Mouse (Mus musculus): ENCODE data around the gene AI481877. TPM values are rescaled to one million over a fixed set of nuclear protein-coding genes. Genes with fewer than 3 reads are reported as not detected.

Gene AI481877
- total RNA-seq, 2 experiments from 2014 or later: 0.15 TPM; not detected in 1

DNA sequence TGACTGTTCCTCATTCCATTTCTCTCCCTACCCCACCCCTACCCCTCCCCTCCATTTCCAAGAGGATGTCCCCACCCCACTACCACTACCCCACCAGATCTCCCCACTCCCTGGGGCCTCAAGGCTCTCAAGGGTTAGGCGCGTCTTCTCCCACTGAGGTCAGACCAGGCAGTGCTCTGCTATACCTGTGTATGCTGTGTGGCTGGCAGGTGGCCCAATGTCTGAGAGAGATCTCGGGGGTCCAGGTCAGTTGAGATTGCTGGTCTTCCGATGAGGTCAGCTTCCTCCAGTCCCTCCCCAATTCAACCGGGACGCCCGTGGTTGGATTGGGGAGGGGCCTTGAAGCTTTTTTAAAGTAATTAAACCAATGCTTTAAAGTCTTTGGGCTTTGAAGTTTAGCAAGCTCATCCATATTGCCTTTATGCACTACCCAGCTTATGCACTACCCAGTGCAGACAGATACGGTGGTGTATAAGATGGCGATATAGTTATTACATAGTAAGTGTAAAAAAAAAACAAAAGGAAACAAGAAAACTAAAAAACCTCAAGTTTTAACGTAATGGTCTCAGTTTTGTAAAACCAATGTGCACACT, 104.4 kb downstream of the AI481877 start:
- DNase-seq: peak; percentile 12

DNA sequence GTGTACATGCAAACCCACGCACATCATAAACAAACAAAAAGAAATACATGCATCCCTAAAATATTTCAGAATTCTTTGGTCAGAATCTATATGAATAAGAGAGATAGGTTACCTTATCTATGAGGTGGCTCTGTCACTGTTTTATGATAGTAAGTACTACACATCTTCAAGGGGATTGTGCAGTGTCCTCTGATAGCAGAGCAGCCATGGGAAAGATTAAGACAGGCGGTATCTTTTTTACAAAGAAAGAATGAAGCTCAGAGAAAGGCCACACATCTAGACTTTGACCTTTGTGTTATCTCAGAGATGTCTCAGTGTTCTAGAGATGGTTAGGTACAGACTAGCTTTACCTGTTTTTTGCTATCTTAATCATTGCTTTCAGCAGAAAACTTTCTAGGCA, 121.9 kb downstream of the AI481877 start:
- no peak for DNase-seq

DNA sequence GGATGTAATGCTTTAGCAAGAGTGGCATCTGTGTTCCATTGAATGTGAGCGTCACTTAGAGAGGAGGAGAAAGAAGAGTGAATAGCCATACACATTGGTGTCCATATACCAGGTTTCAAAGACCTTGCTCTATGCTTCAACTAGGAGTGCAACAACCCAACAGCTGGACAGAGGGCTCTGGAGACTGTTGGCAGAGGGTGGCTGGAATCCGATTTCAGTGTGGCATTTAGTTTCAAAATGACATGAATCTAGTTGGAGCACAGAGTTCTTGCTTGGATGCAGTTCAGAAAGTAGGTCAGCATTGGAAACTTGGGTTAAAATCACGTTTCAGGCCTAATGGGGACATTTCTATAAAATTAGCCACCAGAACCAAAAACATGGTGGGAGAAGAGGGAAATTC, 123.6 kb downstream of the AI481877 start:
- no peak for DNase-seq

DNA sequence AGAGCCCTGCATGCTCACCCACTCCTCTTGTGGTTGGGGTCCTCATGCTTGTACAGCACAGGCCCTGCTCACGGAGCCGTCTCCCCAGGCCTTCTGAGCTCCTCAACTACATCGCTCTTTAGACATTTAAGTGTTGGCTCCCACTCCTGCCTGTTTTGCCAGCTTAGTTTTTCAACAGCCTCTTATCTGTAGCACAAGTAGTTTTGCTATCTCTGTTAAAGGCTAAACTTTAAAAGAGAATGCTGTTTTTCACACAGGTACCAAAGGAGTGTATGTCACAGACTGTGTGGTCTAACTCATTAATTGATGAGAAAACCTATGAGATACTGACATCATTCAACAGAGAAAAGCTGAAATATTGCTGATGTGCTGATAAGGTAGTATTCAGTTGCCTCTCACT, 127.3 kb downstream of the AI481877 start:
- no peak for DNase-seq

DNA sequence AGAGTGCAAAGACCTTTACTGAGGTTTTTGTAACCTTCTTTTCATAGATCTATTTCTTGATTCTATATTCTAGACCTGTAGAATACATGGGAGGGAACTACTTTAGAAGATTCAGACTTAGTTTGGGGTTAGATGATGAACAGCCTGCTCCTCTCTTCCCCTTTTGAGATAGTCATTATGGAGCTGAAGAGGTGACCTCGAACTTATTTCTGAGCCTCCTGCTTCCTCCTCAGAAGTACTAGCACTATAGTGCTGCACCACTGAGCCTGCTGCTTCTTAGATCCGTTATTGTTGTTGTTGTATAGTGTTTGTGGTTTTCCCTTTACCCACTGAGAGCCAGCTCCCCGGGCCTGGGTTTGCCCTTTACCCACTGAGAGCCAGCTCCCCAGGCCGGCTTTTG, 129.1 kb downstream of the AI481877 start:
- DNase-seq: no peak

DNA sequence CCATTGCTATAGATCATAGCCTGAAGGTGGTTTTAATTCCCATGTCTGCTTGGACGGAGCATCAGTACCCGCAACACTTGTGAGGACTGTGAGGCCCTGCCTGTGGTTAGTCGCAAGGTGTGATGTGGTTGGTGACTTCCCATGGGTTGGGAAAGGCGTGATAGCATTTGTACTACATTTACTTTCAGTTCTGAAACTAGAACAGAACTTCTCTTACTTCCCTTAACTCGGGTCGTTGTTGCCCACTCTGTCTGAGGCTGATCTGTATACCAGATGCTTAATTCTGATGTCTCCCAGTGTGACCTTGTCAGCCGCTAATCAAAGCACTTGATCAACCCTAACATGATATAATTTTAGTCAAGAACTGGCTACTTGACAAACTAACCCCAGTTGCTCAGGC, 129.6 kb downstream of the AI481877 start:
- DNase-seq: no peak

DNA sequence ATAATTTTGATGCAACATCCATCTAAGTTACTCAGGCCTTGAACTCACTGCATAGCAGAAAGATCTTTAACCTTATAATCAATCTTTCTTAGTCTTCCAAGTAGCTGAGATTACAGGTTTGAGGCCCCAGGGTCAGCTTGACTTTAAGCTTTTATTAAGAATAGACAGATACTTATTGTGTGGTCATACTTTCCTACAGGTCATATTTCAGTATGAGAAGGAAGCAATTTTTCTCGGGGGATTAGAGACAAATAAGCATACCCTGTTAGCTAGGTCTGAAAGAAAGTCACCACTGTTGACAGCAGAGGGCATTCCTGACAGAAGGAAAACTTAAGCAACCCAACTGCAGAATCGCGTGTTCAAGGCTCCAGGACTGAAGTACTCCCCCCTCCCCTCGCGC, 130.8 kb downstream of the AI481877 start:
- no peak for DNase-seq

DNA sequence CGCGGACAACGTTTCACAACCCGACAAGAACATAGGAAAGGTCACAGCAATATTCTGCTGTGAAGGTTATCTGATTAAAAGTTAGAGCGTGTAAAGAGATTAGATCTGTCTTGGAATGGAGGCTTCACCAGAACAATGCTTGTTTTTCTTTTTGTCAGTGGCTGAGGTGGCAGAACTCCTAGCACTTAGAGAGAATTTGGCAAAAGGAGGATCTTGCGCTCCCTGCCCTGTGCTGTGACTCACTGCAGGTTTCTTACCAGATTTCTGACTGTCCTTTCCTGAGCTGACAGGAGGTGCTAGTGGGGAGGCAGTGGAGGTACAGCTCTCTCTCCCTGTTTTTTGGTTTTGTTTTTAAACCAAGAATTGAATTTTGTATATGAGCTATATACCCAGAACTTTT, 131.8 kb downstream of the AI481877 start:
- DNase-seq: peak; percentile 29

DNA sequence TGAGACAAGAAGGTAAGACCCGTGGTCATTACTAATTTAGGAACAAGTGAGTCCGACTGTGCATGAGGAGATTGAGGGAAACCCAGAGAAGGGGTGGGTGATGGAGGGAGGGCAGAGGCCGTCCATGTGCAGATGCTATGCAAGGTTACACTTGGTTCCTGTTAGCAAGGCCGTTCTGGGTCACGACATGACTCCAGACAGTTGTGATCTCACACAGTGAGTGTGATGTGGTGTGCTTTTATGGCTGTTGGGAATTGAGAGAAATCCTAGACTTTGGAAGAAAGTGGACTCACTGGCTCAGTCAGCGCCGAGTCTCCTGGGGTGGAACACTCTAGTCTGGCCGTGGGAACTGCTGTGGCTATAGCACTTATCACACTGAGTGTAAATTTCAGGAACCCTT, 132.6 kb downstream of the AI481877 start:
- DNase-seq: no peak

DNA sequence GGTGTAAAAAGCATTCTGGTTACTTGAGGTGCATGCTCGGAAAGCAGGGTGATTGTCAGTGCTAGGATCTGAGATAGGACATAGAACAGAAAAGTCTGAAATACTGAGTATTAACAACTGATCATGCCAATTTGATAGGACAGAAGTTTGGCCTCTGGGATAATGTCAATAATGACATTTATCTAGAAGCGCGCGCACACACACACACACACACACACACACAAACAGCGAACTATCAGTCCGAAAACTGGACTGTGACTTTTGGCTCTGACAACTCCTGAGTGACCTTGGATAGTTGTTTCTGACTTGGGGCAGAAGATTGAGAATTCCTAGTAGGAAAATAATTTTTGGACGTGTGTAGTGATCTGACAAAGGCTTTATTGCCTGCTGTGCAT, 135.0 kb downstream of the AI481877 start:
- peak; percentile 36 for DNase-seq

DNA sequence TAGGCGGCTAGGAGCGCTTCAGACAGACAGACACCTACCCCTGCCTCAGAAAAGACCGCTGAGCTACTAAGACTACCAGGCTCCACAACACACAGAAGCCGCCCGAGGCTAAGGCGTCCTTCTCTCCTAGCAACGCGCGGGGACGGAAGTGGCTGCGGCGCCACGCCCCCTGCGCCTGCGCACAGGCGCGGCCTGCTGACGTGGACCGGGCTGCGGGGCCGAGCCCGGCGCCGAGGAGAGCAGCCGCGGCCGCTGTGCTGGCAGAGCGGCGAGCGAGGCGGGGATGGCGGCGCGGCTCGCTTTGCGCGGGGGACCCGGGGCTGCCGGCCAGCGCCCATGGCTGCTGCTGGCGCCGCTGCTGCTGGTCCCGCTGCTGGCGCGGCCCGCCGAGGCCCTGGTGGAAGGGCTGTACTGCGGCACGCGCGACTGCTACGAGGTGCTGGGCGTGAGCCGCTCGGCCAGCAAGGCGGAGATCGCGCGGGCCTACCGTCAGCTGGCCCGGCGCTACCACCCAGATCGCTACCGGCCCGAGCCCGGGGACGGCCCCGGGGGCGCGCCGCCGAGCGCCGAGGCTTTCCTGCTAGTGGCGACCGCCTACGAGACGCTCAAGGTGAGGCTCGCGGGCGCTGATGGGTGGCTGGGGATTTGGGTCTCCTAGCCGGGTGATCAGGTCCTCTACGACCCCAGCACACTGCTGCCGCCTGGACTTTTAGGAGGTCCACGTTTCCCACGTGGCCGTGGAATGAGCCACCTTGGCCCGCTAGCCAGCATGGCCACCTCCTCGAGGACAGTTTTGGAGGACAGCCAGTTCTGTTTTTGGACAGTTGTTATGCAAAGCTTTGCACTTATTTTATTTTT, 135.6 kb downstream of the AI481877 start, which contains the start of gene Gm20503:
TSS of gene Gm20503 (plus strand) at position 263 of the 858 bp plus-strand sequence.
- DNase-seq: peak; percentile 96

DNA sequence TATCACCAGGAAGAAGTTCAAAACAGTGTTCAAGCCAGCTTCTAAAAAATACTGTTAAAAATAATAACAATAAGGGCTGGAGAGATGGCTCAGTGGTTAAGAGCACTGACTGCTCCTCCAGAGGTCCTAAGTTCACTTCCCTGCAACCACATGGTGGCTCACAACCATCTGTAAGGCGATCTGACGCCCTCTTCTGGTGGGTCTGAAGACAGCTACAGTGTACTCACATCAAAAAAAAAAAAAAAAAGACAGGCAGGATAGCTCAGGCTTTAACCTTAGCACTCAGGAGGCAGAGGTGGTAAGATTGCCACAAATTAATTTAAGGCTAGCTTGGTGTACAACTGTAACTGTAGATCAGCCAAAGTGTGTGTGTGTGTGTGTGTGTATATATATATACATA, 138.2 kb downstream of the AI481877 start:
- peak; percentile 47 for DNase-seq

DNA sequence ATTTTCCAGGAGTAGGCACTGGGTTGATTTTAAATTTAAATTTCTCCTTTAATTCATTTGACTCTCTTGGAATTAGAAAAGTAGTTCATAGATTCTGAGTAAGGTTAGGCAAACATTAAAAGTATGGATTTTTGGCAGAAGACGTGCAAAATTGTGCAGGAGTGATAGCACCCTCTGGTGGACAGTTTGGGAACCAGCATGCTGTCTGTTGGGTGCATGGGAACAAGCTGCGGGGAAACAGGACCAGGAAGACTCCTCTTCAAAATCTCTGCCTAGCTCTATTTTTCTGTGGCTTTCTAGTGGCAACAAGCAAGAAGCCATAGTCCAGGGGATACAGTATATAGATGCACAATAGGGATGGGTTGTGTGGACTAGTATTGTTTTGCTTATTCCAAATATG, 139.1 kb downstream of the AI481877 start:
- peak; percentile 83 for DNase-seq

DNA sequence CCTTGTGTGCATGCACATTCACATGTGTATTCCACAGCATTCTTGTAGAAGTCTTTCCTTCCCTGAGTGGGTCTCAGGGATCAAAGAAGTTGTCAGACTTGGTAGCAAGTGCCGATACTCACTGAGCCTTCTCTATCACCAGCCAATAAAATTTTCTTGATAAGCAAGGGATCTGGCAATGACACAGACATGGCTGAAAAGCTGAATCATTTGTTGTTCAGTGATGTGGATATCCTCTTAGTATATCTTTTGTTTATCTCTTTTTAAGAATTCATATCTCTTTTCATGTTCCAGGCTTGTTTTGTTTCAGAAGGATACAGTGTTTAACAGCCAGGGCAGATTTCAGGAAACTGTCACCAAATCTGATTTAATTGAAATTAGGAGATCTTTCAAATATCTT, 140.1 kb downstream of the AI481877 start:
- no peak for DNase-seq

DNA sequence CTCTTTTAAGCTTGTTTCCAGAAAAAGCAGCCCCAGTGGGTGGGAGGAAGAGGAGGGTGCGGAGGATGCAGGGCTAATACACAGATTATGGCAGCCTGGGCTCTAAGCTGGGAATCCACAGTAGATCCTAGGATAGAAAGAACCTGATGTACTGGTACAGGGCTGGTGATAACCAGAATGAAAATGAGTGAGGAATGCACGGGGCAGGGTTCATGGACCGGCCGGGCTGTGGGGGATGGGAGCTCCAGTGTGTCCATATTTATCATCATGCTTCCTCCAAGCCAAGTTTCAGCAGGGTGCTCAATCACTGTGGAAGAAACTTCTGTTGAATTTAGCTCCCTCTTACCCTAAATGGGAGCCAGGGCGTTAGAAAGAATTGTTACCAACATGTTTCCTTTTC, 141.7 kb downstream of the AI481877 start:
- DNase-seq: peak; percentile 34

DNA sequence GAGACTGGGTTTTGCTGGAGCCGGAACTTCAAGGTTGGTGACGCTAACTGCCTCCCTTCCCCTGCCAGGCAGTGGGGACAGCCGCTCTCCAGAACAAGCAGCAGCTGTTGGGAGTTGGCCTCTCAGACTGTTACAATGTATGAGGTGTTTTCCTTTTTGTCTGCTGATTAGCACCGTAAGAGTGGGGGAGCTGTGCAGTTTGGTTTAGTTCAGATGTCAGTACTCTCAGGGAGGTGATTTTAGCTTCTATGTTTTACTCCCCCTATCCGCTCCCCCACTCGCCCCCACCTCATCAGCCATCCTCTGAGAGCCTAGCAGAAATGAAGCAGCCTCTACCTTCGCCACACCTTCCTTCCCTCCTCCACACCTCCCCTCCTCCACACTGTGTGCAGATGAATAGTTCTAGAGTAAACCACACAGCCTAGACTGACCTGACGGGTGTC, 143.5 kb downstream of the AI481877 start:
- peak; percentile 33 for DNase-seq

DNA sequence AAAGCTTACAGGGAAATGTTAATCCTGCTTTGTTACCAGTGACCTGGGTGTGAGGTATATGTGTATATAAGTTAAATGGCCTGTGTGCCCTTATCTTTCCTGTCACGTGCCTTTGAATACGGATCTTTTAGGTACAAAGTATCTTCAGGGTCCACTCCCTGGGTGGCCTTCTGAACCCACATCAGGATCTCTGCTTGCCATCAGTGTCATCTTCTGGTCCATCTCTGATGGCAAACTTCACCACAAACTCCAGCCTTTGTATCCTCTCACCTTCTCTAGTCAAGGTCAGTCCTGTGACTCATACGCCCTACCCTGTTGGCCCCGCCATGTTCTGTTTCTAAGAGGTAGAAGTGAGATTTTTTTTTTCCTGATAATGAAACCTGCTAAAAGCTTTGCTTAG, 144.0 kb downstream of the AI481877 start, which contains the start of gene Dnajc25:
TSS of gene Dnajc25 (plus strand) at position 301 of the 400 bp plus-strand sequence.
- DNase-seq: no peak

Other genes with a start within 250 kb of the AI481877 start
- gene Ecpas, start 226.2 kb downstream of the AI481877 start, total RNA-seq (2021): 100 to 1,000 TPM; 125 to 144 TPM
- gene Zkscan16, start 195.4 kb downstream of the AI481877 start, total RNA-seq (2021): 1 to 10 TPM; 2.1 to 2.9 TPM
- 10 to 100 TPM; 15.9 to 16.9 TPM for gene Ptgr1, start 151.9 kb downstream of the AI481877 start, total RNA-seq (2021)
- gene Dnajc25, start 143.9 kb downstream of the AI481877 start, total RNA-seq (2021): 10 to 100 TPM; 19.1 to 19.4 TPM
- 1 to 10 TPM; 5.9 to 9.1 TPM for gene Gm20503, start 135.8 kb downstream of the AI481877 start, total RNA-seq (2021)
- gene Gng10, start 103.9 kb downstream of the AI481877 start, total RNA-seq (2021): 10 to 100 TPM; 36.0 to 37.3 TPM
- 10 to 100 TPM; 36.0 to 45.7 TPM for gene Ugcg, start 50.3 kb upstream of the AI481877 start, total RNA-seq (2021)

Measured in adrenal gland, postnatal 10 days (tissue).